Mouse (Mus musculus) testis, postnatal 14 days (tissue): ENCODE measurements around the gene Ift140.

Experiments
- DNase-seq: peaks from one replicate; pipeline ENCODE4 v3.0.0; 2021; ENCODE audit warnings: low spot score

Gene Ift140

GRCm38 (mm10) chr17:25077771-25078372 is 62.0 kb downstream of the Ift140 start:
- no peak for DNase-seq

DNA sequence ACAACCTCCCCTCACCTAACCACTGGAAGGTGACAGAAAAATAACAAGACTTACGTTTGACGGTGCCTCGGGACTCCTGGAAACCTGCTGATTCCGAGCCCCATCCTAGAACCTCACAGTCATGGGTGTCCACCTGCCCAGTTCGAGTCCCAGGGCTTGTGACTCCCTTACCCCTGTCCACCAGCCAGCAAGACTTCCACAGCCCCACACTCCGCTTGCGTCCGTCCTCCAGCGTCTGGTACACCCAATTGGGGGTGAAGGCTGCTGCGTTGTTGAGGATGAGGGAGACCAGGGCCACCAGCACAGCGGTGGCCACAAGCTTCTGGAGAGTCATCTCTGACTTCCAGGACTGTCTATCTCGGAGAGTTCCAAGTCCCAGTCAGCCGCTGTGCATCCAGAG is 64.3 kb downstream of the Ift140 start:
- DNase-seq = no peak

DNA sequence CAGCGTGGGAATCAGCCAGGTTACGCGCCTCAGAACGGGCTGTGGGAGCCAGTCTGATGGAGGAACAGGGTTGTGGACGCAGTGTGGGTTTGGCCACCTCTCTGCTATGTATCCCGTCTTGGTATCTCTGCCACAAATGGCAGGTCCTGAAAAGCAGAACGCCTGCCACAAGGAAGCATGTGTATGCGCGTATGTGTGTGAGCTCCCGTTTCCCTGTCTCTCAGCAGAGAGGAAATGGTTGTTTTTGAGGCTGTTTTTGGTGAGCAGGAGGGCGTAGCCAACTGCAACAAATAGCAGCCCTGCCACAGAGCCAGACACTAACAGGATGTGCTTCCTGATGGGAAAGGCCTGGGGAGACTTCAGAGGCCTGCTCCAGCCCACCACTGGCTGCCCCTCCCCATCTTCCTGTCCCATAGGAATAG is 65.1 kb downstream of the Ift140 start:
- DNase-seq = no peak

- no peak for DNase-seq
Observed at GRCm38 (mm10) chr17:25082081-25082847, 66.4 kb downstream of the Ift140 start.

- DNase-seq = no peak
Observed at GRCm38 (mm10) chr17:25082887-25083286, 67.0 kb downstream of the Ift140 start.

DNA sequence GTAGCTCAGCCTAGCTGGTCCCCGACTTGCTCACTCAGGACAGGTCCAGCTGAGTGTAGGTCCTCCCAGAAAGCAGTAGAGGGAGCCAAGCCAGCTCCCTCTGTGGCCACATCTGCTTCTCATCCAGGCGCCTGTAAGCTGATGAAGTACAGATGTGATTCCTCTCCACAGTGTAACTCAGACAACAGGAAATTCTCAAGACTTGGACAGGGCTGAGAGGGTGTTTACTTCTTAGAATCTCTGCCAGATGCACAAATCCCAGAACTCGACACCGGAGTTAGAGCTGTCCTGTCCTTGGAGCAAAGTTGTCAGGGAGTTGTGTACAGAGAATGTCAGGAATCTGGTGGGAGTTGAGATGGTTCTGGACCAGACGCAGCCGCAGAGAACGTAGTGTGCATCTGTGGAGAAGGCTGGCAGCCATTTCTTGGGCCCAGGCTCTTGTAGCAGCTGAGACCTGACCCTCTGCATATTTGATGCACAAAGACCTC is 67.6 kb downstream of the Ift140 start, which contains the start of gene Tmem204:
Tmem204 (minus strand) TSS at position 148 of the 488 bp plus-strand sequence.
- DNase-seq = peak; percentile 65

- DNase-seq = no peak
Observed at GRCm38 (mm10) chr17:25084835-25085385, 69.0 kb downstream of the Ift140 start.

DNA sequence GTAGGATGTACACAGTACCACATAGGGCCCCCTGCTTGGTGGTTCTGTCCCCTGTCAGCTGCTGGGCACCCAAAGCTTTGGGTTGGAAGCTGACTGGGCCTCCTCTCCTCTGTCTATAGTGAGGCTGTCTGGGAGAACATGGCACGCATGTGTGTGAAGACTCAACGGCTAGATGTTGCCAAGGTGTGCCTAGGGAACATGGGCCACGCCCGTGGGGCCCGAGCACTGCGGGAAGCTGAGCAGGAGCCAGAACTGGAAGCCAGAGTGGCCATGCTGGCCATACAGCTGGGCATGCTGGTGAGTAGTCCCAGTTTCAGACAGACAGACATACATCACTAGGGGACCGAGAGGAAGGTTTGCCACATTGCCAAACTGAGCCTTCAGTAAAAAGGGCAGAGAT is 70.8 kb downstream of the Ift140 start:
- no peak for DNase-seq

DNA sequence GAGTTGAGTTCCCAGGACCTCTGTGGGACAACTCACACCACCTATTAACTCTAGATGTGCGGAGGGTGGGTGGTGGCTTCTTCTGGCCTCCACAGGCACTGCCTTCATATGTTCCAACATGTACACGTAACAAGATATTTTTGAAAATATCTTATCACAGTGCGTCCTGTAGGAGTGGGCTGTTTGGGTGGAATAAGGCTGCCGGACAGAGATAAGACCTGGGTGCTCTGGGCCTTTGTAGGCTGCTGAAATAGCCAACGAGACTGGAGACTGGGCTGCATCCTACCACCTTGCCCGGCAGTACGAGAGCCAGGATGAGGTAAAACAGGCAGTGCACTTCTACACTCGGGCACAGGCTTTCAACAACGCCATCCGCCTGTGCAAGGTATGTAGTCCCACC is 73.3 kb downstream of the Ift140 start:
- no peak for DNase-seq

DNA sequence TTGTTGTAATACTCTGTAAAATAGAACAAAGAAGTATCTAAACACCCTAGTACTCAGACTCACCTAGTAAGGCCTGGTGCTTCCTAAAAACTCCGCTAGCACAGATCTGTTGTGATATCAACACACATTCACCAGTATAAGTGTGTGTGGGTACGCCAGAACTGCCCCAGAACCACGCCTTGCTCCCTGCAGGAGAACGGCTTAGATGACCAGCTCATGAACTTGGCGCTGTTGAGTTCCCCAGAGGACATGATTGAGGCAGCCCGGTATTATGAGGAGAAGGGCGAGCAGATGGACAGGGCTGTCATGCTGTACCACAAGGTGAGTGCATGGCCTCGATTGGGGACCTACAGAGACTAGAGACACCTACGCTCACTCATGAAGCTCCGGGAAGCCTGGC is 74.6 kb downstream of the Ift140 start:
- DNase-seq = no peak

GRCm38 (mm10) chr17:25096221-25096620 is 80.3 kb downstream of the Ift140 start:
- no peak for DNase-seq

GRCm38 (mm10) chr17:25100052-25100451 is 84.2 kb downstream of the Ift140 start:
- DNase-seq = no peak

GRCm38 (mm10) chr17:25101338-25101737 is 85.5 kb downstream of the Ift140 start:
- no peak for DNase-seq

GRCm38 (mm10) chr17:25107786-25108185 is 91.9 kb downstream of the Ift140 start:
- DNase-seq = no peak

- DNase-seq = no peak
Observed at GRCm38 (mm10) chr17:25109578-25109977, 93.7 kb downstream of the Ift140 start.

GRCm38 (mm10) chr17:25110590-25110989 is 94.7 kb downstream of the Ift140 start:
- DNase-seq = no peak

- DNase-seq = no peak
Observed at GRCm38 (mm10) chr17:25111220-25111619, 95.3 kb downstream of the Ift140 start.

- no peak for DNase-seq
Observed at GRCm38 (mm10) chr17:25111739-25112422, 96.0 kb downstream of the Ift140 start.

DNA sequence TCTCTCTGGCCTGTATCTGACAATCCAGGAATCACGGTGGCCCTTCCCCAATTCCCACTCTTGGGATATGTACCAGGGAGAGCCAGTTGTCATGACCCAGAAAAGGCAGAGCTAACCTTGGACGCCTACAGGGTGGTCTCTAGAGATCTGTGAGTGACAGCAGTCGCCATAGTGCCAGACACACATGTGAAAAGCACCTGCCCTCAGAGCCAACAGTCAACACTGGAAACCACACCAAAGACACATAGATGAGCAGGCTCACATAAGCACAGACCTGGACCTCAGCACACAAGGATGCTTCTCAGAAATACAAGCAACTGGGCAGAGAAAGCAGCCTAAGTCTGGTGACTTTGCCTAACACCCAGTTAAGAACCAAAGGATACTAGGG is 96.5 kb downstream of the Ift140 start:
- DNase-seq = no peak

GRCm38 (mm10) chr17:25114908-25115645 is 99.2 kb downstream of the Ift140 start:
- DNase-seq = no peak

- DNase-seq = peak; percentile 94
Observed at GRCm38 (mm10) chr17:25115664-25116432, 100.0 kb downstream of the Ift140 start, which contains the start of gene Telo2. Telo2 (minus strand) TSS chr17:25115967.
